Mouse (Mus musculus) mouse embryonic stem cell (cell line): ENCODE measurements around the gene Rab8b.

Experiments
- in situ Hi-C, 2 experiments: fragments of 300-500 bp; cut with MboI; formaldehyde crosslinking; loops; 1 replicate in 1 of 2; 3 replicates in 1 of 2; pipeline ENCODE4 v1.14.3; 2019 to 2020; ENCODE audit warnings: low sequenced_read_pairs in 2 of 2, low pct_unique_long_range_greater_than_20kb in 1 of 2, mixed read lengths in 1 of 2; ENCODE audit not compliant: unreplicated experiment in 1 of 2

Gene Rab8b

GRCm38 (mm10) chr9:66919382-66919971 lies at the start of gene Rab8b:
Gene Rab8b, minus strand, starts transcription at chr9:66919687.
- in situ Hi-C loops, result no loop called here

GRCm38 (mm10) chr9:66967492-66967891 lies 48.0 kb upstream of the Rab8b start:
- in situ Hi-C loops, result no loop called here

GRCm38 (mm10) chr9:66961478-66961877 lies 42.0 kb upstream of the Rab8b start:
- in situ Hi-C loops, result no loop called here

- in situ Hi-C loops, result no loop called here
Measured at GRCm38 (mm10) chr9:66957451-66957850, 38.0 kb upstream of the Rab8b start.

- in situ Hi-C loops, result no loop called here
Measured at GRCm38 (mm10) chr9:66952886-66953285, 33.4 kb upstream of the Rab8b start.

GRCm38 (mm10) chr9:66952321-66952720 lies 32.8 kb upstream of the Rab8b start:
- in situ Hi-C loops, result no loop called here

- in situ Hi-C loops, result no loop called here
Measured at GRCm38 (mm10) chr9:66948536-66948935, 29.0 kb upstream of the Rab8b start.

GRCm38 (mm10) chr9:66945647-66946641 lies 26.5 kb upstream of the Rab8b start, which contains the start of gene Rps27l:
Gene Rps27l, plus strand, starts transcription at chr9:66946086.
- in situ Hi-C loops, result no loop called here

- in situ Hi-C loops, result no loop called here
Measured at GRCm38 (mm10) chr9:66945161-66945560, 25.7 kb upstream of the Rab8b start.

GRCm38 (mm10) chr9:66938836-66939235 lies 19.3 kb upstream of the Rab8b start:
- in situ Hi-C loops, result no loop called here

GRCm38 (mm10) chr9:66937507-66937906 lies 18.0 kb upstream of the Rab8b start:
- in situ Hi-C loops, result no loop called here

GRCm38 (mm10) chr9:66933869-66934808 lies 14.7 kb upstream of the Rab8b start:
- in situ Hi-C loops, result no loop called here

- in situ Hi-C loops, result no loop called here
Measured at GRCm38 (mm10) chr9:66930351-66930750, 10.9 kb upstream of the Rab8b start.

GRCm38 (mm10) chr9:66927696-66928402 lies 8.4 kb upstream of the Rab8b start:
- in situ Hi-C loops, result no loop called here

- in situ Hi-C loops, result no loop called here
Measured at GRCm38 (mm10) chr9:66925853-66926252, 6.4 kb upstream of the Rab8b start.

GRCm38 (mm10) chr9:66922076-66922475 lies 2.6 kb upstream of the Rab8b start:
- in situ Hi-C loops, result no loop called here

- in situ Hi-C loops, result no loop called here
Measured at GRCm38 (mm10) chr9:66920488-66921279, 1.2 kb upstream of the Rab8b start.
